Mouse (Mus musculus): ENCODE measurements around the gene Fam204a.

DNA sequence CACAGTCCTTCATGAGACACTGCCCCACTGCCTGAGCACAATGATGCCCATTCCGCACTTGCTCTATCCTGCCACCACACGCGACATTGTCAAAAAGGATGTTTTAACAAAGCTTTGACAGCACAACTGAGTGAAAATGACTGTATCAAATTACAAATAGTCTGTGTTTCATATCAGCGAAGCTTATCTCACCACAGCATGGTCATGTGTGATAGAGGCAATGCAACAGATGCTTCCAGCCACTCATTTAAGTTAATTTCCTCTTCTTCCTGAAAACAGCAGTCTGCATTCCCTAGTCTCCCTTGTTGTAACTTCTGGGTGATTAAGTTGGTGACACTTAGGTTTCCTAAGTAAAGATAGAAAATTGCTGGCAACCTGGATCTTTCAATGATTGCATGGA, 33.7 kb downstream of the Fam204a start:
- TF ChIP-seq POLR2A (IDR thresholded peaks at IDR 0.05; ENCODE audit: borderline replicate concordance, low read depth, low read length) (no peak), CTCF (IDR thresholded peaks at IDR 0.05; ENCODE audit: low read depth, low read length) (no peak)
